Mouse (Mus musculus): ENCODE measurements around the gene Tango2. TPM values are rescaled to one million over a fixed set of nuclear protein-coding genes. Genes with fewer than 3 reads are reported as not detected.

Tango2 gene
- polyA plus RNA-seq, 1 experiment from 2014 or later = 79.8 TPM

DNA sequence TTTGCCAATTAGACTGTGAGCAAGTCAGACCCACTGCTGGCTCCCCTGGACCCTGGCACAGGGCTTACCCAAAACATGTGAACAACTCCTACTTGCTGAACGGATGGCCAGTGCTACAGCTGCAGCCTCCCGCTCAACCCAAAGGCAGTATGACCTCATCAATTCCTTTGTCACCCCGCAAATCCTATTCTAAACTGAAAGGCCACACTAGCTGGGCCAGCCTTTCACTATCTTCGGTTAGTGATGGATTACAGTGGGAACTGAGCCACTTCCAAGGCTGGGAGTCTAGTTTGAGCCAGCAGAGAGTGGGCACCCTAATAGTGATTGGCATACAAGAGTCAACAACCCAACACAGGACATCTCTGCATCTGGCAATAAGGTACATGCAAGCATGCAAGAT is 59.7 kb downstream of the Tango2 start:
- WGBS = 0% methylated on average over 4 of the region's 4 CpGs
- no peak for ATAC-seq (ENCODE audit: low FRiP score)
- no peaks in the 10 kb centered on the region for H3K9me3 ChIP-seq
- peak overlapping the region; percentile 90 for H3K27ac ChIP-seq
- H3K4me3 ChIP-seq = peak overlapping the region; percentile 97
- H3K36me3 ChIP-seq = peaks cover 23% of the 10 kb centered on the region
- no peaks in the 10 kb centered on the region for H3K27me3 ChIP-seq
- H3K4me2 ChIP-seq = peak overlapping the region; percentile 95
- H3K9ac ChIP-seq = peak overlapping the region; percentile 98
- peaks cover 36% of the 10 kb centered on the region for H3K4me1 ChIP-seq (replicated peaks)

DNA sequence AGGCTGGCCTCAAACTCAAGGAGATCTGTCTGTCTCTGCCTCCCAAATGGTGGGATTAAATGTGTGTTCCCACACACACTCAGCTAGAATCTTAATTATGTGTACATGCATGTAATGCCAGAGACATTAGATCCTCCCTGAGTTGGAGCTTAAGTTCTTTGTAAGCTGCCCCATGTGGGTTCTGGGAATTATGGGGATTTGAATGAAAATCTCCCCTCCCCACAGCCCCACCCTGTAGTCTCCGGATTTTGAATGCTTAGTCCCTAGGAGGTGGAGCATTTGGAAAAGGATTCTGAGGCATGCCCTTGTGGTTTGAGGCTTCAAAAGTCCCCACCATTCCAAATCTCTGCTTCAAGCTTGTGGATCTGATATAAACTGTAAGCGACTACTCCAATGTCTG is 72.7 kb downstream of the Tango2 start:
- ATAC-seq (ENCODE audit: low FRiP score) = no peak
- Histone ChIP-seq H3K4me3 (no peak overlapping the region), H3K9ac (no peak overlapping the region), H3K27me3 (no peaks in the 10 kb centered on the region), H3K4me1 (replicated peaks) (no peaks in the 10 kb centered on the region), H3K36me3 (peaks cover 92% of the 10 kb centered on the region), H3K4me2 (no peak overlapping the region), H3K27ac (no peak overlapping the region), H3K9me3 (no peaks in the 10 kb centered on the region)
- 88% methylated on average over 2 of the region's 2 CpGs for WGBS

DNA sequence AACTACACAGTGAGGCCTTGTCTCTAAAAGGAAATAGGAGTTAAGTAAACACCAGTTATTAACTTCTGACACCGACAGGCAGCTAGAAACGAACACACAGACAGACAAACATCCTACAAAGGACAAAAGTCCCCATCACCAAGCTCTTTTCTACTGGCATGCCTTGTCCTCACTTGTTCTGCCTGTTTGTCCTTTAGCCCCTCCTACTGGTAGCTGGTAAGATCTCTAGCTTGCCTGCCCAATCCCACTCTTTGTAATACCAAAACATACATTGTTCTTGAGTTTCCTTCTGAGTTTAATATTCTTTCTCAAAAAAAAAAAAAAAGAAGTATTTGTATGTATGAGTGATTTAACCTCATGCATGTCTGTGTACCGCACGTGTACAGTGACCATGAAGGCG is 79.7 kb downstream of the Tango2 start:
- no peaks in the 10 kb centered on the region for H3K27me3 ChIP-seq
- H3K27ac ChIP-seq = no peak overlapping the region
- peaks cover 90% of the 10 kb centered on the region for H3K36me3 ChIP-seq
- H3K4me3 ChIP-seq = no peak overlapping the region
- 87% methylated on average over 5 of the region's 5 CpGs for WGBS
- no peaks in the 10 kb centered on the region for H3K4me1 ChIP-seq (replicated peaks)
- no peak for ATAC-seq (ENCODE audit: low FRiP score)
- no peaks in the 10 kb centered on the region for H3K9me3 ChIP-seq
- H3K9ac ChIP-seq = no peak overlapping the region
- no peak overlapping the region for H3K4me2 ChIP-seq

DNA sequence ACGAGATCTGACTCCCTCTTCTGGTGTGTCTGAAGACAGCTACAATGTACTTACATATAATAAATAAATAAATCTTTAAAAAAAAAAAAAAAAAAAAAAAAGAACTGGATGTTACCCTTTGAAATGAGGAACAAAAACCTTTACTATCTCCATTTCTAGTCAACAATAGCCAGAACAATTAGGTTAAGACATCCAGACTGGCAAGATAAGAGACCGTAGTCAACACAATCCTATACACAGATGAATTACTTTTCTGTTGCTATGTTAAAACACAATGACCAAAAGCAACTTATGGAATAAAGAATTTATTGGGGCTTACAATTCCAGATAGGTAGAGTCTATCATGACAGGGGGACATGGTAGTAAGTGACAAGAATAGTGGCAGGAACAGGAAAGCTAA is 82.9 kb downstream of the Tango2 start:
- no peak overlapping the region for H3K4me3 ChIP-seq
- H3K27ac ChIP-seq = no peak overlapping the region
- H3K4me1 ChIP-seq (replicated peaks) = no peaks in the 10 kb centered on the region
- WGBS = 93% methylated on average over 2 of the region's 2 CpGs
- no peak for ATAC-seq (ENCODE audit: low FRiP score)
- H3K36me3 ChIP-seq = peaks cover 86% of the 10 kb centered on the region
- H3K4me2 ChIP-seq = no peak overlapping the region
- H3K9ac ChIP-seq = no peak overlapping the region
- no peaks in the 10 kb centered on the region for H3K27me3 ChIP-seq
- no peaks in the 10 kb centered on the region for H3K9me3 ChIP-seq

DNA sequence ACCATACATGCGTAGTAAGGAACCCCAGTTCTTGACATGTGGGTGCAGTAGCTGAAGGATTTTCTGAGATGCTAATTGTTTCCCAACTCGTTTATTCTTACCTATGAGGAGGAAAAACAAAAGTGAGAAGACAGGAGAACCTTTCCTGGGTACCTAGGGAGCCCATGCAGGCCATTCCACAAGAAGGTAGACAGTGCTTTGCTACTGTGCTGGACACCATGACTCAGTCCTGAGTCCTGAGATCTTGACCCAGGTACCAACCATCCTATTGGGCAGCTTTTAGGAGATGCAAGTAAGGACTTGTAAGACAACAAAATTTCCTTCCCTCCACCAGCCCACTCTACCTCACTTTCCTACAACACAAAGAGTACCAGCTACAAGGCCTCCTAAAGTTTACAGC is 89.7 kb downstream of the Tango2 start, which contains the start of gene Gm49776:
Gene Gm49776, minus strand, starts transcription at position 101 of the 400 bp plus-strand sequence.
- 97% methylated on average over 2 of the region's 2 CpGs for WGBS
- ATAC-seq (ENCODE audit: low FRiP score) = no peak
- no peaks in the 10 kb centered on the region for H3K27me3 ChIP-seq

DNA sequence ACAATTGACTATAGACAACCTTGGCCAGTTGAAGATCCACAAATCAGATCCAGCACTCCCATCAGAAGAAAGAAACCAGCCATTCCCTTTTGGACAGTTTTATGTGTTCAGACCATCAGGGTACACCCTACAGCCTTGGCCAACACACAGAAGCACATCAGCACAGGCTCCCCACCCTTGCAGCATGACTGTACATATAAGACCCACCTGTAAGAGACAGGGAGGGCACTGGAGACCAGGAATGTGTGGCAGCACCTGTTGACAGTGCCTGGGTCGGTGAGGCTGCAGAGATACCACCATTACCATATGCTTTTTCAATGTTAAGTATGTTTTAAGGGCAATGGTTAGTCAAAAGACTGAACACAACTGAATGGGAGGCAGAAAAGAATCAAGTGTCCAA is 94.0 kb downstream of the Tango2 start:
- Histone ChIP-seq H3K36me3 (peaks cover 77% of the 10 kb centered on the region), H3K4me2 (no peak overlapping the region), H3K4me1 (replicated peaks) (peaks cover 27% of the 10 kb centered on the region), H3K27me3 (no peaks in the 10 kb centered on the region), H3K9ac (no peak overlapping the region), H3K27ac (no peak overlapping the region), H3K4me3 (no peak overlapping the region), H3K9me3 (no peaks in the 10 kb centered on the region)
- no peak for ATAC-seq (ENCODE audit: low FRiP score)
- 82% methylated on average over 1 of the region's 1 CpGs for WGBS

More for the DNA sequence above, 89.7 kb downstream of the Tango2 start, which contains the start of gene Gm49776:
- Histone ChIP-seq H3K36me3 (peaks cover 89% of the 10 kb centered on the region), H3K4me3 (no peak within 1 kb of the TSS), H3K27ac (no peak within 1 kb of the TSS), H3K4me2 (no peak within 1 kb of the TSS), H3K4me1 (replicated peaks) (no peaks in the 10 kb centered on the region), H3K9me3 (no peaks in the 10 kb centered on the region), H3K9ac (no peak within 1 kb of the TSS)

DNA sequence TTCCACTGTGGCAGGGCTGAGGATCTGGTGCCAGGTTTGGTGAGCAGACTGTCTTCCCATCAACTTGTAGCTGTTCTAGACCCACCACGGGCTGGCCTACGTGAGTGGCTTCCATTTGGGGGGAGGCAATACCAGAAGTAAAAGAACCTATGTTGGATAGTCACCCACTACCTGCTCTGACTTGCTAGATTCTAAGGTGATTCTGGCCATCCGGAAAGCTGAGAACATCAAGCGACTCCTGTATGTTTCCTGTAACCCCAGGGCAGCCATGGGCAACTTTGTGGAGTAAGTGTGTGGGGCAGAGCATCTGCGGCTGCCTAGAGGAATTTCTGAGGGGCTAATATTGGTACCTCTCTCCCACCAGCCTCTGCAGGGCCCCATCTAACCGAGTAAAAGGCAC is 95.2 kb downstream of the Tango2 start:
- 89% methylated on average over 6 of the region's 6 CpGs for WGBS
- H3K27me3 ChIP-seq = no peaks in the 10 kb centered on the region
- H3K27ac ChIP-seq = no peak overlapping the region
- no peak for ATAC-seq (ENCODE audit: low FRiP score)
- H3K36me3 ChIP-seq = peaks cover 67% of the 10 kb centered on the region
- no peak overlapping the region for H3K4me3 ChIP-seq
- no peak overlapping the region for H3K4me2 ChIP-seq
- H3K9ac ChIP-seq = no peak overlapping the region
- H3K4me1 ChIP-seq (replicated peaks) = peaks cover 27% of the 10 kb centered on the region
- no peaks in the 10 kb centered on the region for H3K9me3 ChIP-seq

DNA sequence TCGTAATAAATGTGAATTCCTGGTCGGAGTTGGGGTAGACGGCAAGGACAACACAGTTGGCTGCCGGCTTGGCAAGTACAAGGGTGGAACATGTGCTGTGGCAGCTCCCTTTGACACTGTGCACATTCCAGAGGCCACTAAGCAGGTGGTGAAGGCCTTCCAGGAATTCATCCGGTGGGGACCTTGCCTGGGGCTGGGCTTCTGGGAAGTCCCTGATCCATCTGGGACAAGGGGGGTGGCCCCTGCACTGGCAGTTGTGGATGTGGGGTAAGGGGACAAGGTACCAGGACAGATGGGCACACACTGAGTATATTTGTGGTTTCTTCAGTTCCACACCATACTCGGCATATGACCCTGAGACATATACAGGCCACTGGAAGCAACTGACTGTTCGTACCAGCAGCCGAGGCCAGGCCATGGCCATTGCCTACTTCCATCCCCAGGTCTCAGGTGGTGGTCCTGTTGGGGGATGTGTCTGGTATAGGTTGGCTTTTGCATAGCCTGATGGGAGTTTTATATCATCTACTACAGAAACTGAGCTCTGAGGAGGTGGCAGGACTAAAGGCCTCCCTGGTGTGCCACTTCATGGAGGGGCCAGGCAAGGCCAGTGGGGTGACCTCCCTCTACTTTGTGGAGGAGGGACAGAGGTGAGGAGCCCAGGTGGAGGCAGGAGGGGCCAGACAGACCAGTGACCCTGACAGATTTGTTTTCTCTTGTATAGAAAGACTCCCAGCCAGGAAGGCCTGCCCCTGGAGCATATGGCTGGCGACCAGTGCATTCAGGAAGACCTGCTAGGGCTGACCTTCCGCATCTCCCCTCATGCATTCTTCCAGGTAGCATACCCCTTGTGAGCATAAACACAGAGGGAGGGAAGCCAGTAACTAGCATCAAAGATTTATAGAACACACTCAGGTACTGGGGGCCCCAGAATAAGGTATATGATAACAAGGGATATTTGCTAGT is 96.8 kb downstream of the Tango2 start:
- Histone ChIP-seq H3K27me3 (no peaks in the 10 kb centered on the region), H3K9me3 (no peaks in the 10 kb centered on the region), H3K27ac (no peak overlapping the region), H3K4me1 (replicated peaks) (peaks cover 43% of the 10 kb centered on the region), H3K4me2 (peak overlapping the region; percentile 96), H3K4me3 (0 out of 2 replicates have a peak overlapping the region, but pooled peaks have one; percentile 95), H3K36me3 (peaks cover 60% of the 10 kb centered on the region), H3K9ac (peak overlapping the region; percentile 87)
- ATAC-seq (ENCODE audit: low FRiP score) = no peak
- 70% methylated on average over 10 of the region's 10 CpGs for WGBS

MicroRNA genes within 50 kb of the gene (microRNA counts, 519-probe panel; counts per million panel counts)
- microRNA mmu-miR-1306 (2,154 counts per million, percentile 14 among the panel's probes with 10 or more counts), microRNA mmu-miR-185 (3,786 counts per million, percentile 56 among the panel's probes with 10 or more counts)

Small RNA genes within 50 kb of the gene (microRNA-seq; reads per million reads assigned to microRNA genes)
- 1.9 reads per million for gene Gm24572
- gene Gm26219 = not detected
- 156 reads per million, percentile 55 among the genes with 10 or more reads in this experiment for gene Mir1306
- 473 reads per million, percentile 69 among the genes with 10 or more reads in this experiment for gene Mir185

Other genes starting within 250 kb of the Tango2 start
- gene Rtn4r, start 220.5 kb downstream of the Tango2 start, polyA plus RNA-seq (2015; fragmentation: Nextera tagmentation; extraction: Ambion mirVana) = 14.0 TPM in 2 replicates
- gene Ccdc188, start 130.2 kb downstream of the Tango2 start, polyA plus RNA-seq (2015; fragmentation: Nextera tagmentation; extraction: Ambion mirVana) = not detected in 2 replicates
- 11.9 and 12.2 TPM in 2 replicates for gene Zdhhc8, start 113.0 kb downstream of the Tango2 start, polyA plus RNA-seq (2015; fragmentation: Nextera tagmentation; extraction: Ambion mirVana)
- gene Trmt2a, start 99.4 kb downstream of the Tango2 start, polyA plus RNA-seq (2015; fragmentation: Nextera tagmentation; extraction: Ambion mirVana) = 95.8 and 98.7 TPM in 2 replicates
- gene Ranbp1, start 99.4 kb downstream of the Tango2 start, polyA plus RNA-seq (2015; fragmentation: Nextera tagmentation; extraction: Ambion mirVana) = 444 and 462 TPM in 2 replicates
- 3.3 TPM in 1 of 2 replicates, not detected in the other for gene Gm49776, start 89.8 kb downstream of the Tango2 start, polyA plus RNA-seq (2015; fragmentation: Nextera tagmentation; extraction: Ambion mirVana)
- gene Dgcr8, start 58.9 kb downstream of the Tango2 start, polyA plus RNA-seq (2015; fragmentation: Nextera tagmentation; extraction: Ambion mirVana) = 34.8 and 37.4 TPM in 2 replicates
- gene Arvcf, start 79 bp upstream of the Tango2 start, polyA plus RNA-seq (2015; fragmentation: Nextera tagmentation; extraction: Ambion mirVana) = 81.1 and 88.9 TPM in 2 replicates
- gene Txnrd2, start 78.3 kb upstream of the Tango2 start, polyA plus RNA-seq (2015; fragmentation: Nextera tagmentation; extraction: Ambion mirVana) = 26.1 and 27.0 TPM in 2 replicates
- gene Comt, start 78.7 kb upstream of the Tango2 start, polyA plus RNA-seq (2015; fragmentation: Nextera tagmentation; extraction: Ambion mirVana) = 85.9 and 88.5 TPM in 2 replicates
- 13.7 and 15.8 TPM in 2 replicates for gene Gnb1l, start 150.6 kb upstream of the Tango2 start, polyA plus RNA-seq (2015; fragmentation: Nextera tagmentation; extraction: Ambion mirVana)
- 4.8 and 4.9 TPM in 2 replicates for gene Rtl10, start 150.8 kb upstream of the Tango2 start, polyA plus RNA-seq (2015; fragmentation: Nextera tagmentation; extraction: Ambion mirVana)
- 0.99 and 1.7 TPM in 2 replicates for gene Tbx1, start 242.6 kb upstream of the Tango2 start, polyA plus RNA-seq (2015; fragmentation: Nextera tagmentation; extraction: Ambion mirVana)

Measured in hindbrain, embryonic 13.5 days (tissue).